Mouse (Mus musculus) limb, embryonic 11.5 days (tissue): ENCODE measurements around the gene Ppil4. TPM values are rescaled to one million over a fixed set of nuclear protein-coding genes. Genes with fewer than 3 reads are reported as not detected.

Experiments used
- ATAC-seq: fragments of 200-750 bp; cut with Nextera tagmentation; 2 replicates; pipeline ENCODE4 v1.8.0; 2017; ENCODE audit warnings: low read depth; ENCODE audit not compliant: insufficient number of reproducible peaks, low FRiP score, low TSS enrichment
- DNase-seq: peaks from one replicate; pipeline ENCODE4 v3.0.0-alpha.2; 2015; ENCODE audit warnings: low spot score
- H3K27ac ChIP-seq: fragments of 300-500 bp; sonication (generic); replicated peaks from 2 replicates; pipeline ENCODE4 v1.5.1; 2014; ENCODE audit warnings: low read depth, mild to moderate bottlenecking, low read length
- H3K27me3 ChIP-seq: fragments of 300-500 bp; sonication (generic); 2 replicates; pipeline ENCODE4 v1.6.1; 2014; ENCODE audit warnings: mild to moderate bottlenecking, low read length, mixed read lengths; ENCODE audit not compliant: control insufficient read depth, insufficient read depth
- H3K36me3 ChIP-seq: fragments of 300-500 bp; sonication (generic); 2 replicates; pipeline ENCODE4 v1.6.1; 2014; ENCODE audit warnings: mild to moderate bottlenecking, low read length, moderate library complexity, mixed read lengths; ENCODE audit not compliant: control insufficient read depth, insufficient read depth
- H3K4me1 ChIP-seq: fragments of 300-500 bp; sonication (generic); 2 replicates; pipeline ENCODE4 v1.6.1; 2014; ENCODE audit warnings: low read length, mixed read lengths; ENCODE audit not compliant: control insufficient read depth, insufficient read depth
- H3K4me2 ChIP-seq: fragments of 300-500 bp; sonication (generic); 2 replicates; pipeline ENCODE4 v1.6.1; 2014; ENCODE audit warnings: low read depth, mild to moderate bottlenecking, moderate library complexity; ENCODE audit not compliant: severe bottlenecking
- H3K4me3 ChIP-seq: fragments of 300-500 bp; sonication (generic); 2 replicates; pipeline ENCODE4 v1.5.1; 2014; ENCODE audit warnings: low read depth, low read length
- H3K9ac ChIP-seq: fragments of 300-500 bp; sonication (generic); 2 replicates; pipeline ENCODE4 v1.6.1; 2014; ENCODE audit warnings: mild to moderate bottlenecking, low read length
- H3K9me3 ChIP-seq: fragments of 300-500 bp; sonication (generic); 2 replicates; pipeline ENCODE4 v1.6.1; 2016; ENCODE audit warnings: low read length; ENCODE audit not compliant: control insufficient read depth
- WGBS: fragments of 180-500 bp; shearing (Covaris S2); extraction: QIAGEN DNeasy Blood & Tissue Kit; methylation state at CpG from one replicate; pipeline ENCODE4 v1.1.7; 2014; 5-methylcytosine and 5-hydroxymethylcytosine counted together
- microRNA-seq: library from miRNA; unstranded; fragments of <30 nt; microRNA quantifications from one replicate; pipeline ENCODE4, GENCODE M21; 2016
- polyA plus RNA-seq: library from polyadenylated mRNA; unstranded; fragments of >200 nt; fragmentation: Nextera tagmentation; extraction: Ambion mirVana; gene quantifications from 2 replicates; pipeline ENCODE4 v1.2.1, GENCODE M21; 2014

The Ppil4 gene
- polyA plus RNA-seq, 1 experiment from 2014 or later = 46.9 TPM

- DNase-seq (peak; percentile 19), ATAC-seq (no peak)
- Histone ChIP-seq H3K9ac (no peak overlapping the region), H3K27me3 (peaks cover 21% of the 10 kb centered on the region), H3K4me2 (no peak overlapping the region), H3K9me3 (no peaks in the 10 kb centered on the region), H3K4me3 (no peak overlapping the region), H3K4me1 (peaks cover 2% of the 10 kb centered on the region), H3K36me3 (no peaks in the 10 kb centered on the region), H3K27ac (no peak overlapping the region)
- WGBS = 67% methylated on average over 8 of the region's 8 CpGs
These were observed 77.1 kb downstream of the Ppil4 start for GRCm38 (mm10) chr10:7869746-7870145.

- no peaks in the 10 kb centered on the region for H3K36me3 ChIP-seq
- H3K4me1 ChIP-seq = peaks cover 2% of the 10 kb centered on the region
- H3K9me3 ChIP-seq = no peaks in the 10 kb centered on the region
- no peak overlapping the region for H3K27ac ChIP-seq
- ATAC-seq (no peak), DNase-seq (peak; percentile 74)
- H3K9ac ChIP-seq = no peak overlapping the region
- no peak overlapping the region for H3K4me3 ChIP-seq
- no peak overlapping the region for H3K4me2 ChIP-seq
- H3K27me3 ChIP-seq = peaks cover 21% of the 10 kb centered on the region
- 66% methylated on average over 11 of the region's 11 CpGs for WGBS
These were observed 78.1 kb downstream of the Ppil4 start for GRCm38 (mm10) chr10:7870571-7871315.

GRCm38 (mm10) chr10:7871381-7872020 lies 78.8 kb downstream of the Ppil4 start:
- DNase-seq = peak; percentile 21

More at GRCm38 (mm10) chr10:7871381-7872020, 78.8 kb downstream of the Ppil4 start:
- Histone ChIP-seq H3K4me3 (no peak overlapping the region), H3K36me3 (no peaks in the 10 kb centered on the region), H3K27ac (no peak overlapping the region), H3K4me2 (no peak overlapping the region), H3K27me3 (peaks cover 20% of the 10 kb centered on the region), H3K9me3 (no peaks in the 10 kb centered on the region), H3K4me1 (peaks cover 2% of the 10 kb centered on the region), H3K9ac (no peak overlapping the region)
- WGBS = 73% methylated on average over 5 of the region's 5 CpGs
- ATAC-seq = no peak

Small RNA genes within 50 kb of the gene (microRNA-seq; reads per million reads assigned to microRNA genes)
- gene Mir5104 = 1.2 reads per million

Other genes with a start within 250 kb of the Ppil4 start
- 0.88 and 1.1 TPM in 2 replicates for gene Lrp11, start 203.1 kb upstream of the Ppil4 start, polyA plus RNA-seq
- 80.2 and 81.0 TPM in 2 replicates for gene Nup43, start 125.4 kb upstream of the Ppil4 start, polyA plus RNA-seq
- 117 and 120 TPM in 2 replicates for gene Pcmt1, start 111.8 kb upstream of the Ppil4 start, polyA plus RNA-seq
- 8.5 and 9.3 TPM in 2 replicates for gene Lats1, start 111.7 kb upstream of the Ppil4 start, polyA plus RNA-seq
- 81.4 and 88.6 TPM in 2 replicates for gene Katna1, start 66.9 kb upstream of the Ppil4 start, polyA plus RNA-seq
- gene Ginm1, start 67 bp upstream of the Ppil4 start, polyA plus RNA-seq = 51.4 and 53.9 TPM in 2 replicates
- 0.07 TPM in 2 replicates for gene Zc3h12d, start 39.6 kb downstream of the Ppil4 start, polyA plus RNA-seq
- 30.3 and 30.8 TPM in 2 replicates for gene Tab2, start 163.3 kb downstream of the Ppil4 start, polyA plus RNA-seq